Mouse (Mus musculus) 416B (cell line): ENCODE results near the gene Hs6st1.

ENCODE experiments used
- DNase-seq: peaks from one replicate; pipeline ENCODE4 v3.0.0; 2011; ENCODE audit warnings: low read depth

Gene Hs6st1

DNA sequence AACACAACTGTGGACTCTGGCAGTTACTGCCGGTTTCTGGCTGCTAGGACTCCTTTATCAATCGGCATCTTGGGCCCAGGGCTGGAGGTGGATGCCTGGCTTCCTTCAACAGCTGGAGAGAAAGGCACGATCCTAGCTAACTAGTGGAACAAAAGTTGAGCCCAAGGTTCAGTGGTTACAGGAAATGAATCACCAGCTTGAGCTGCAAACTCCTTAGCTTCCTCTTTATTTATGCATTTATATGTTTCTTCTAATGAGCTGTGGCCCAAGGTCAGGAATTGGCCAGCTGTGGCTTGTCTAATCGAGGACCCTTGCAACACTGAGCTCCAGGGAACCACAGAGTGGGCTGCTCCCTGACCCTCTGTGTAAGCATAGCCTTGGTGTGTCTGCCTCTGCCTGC is 60.9 kb downstream of the Hs6st1 start:
- peak; percentile 96 for DNase-seq

GRCm38 (mm10) chr1:36129881-36130280 is 61.7 kb downstream of the Hs6st1 start:
- DNase-seq: peak; percentile 90

DNA sequence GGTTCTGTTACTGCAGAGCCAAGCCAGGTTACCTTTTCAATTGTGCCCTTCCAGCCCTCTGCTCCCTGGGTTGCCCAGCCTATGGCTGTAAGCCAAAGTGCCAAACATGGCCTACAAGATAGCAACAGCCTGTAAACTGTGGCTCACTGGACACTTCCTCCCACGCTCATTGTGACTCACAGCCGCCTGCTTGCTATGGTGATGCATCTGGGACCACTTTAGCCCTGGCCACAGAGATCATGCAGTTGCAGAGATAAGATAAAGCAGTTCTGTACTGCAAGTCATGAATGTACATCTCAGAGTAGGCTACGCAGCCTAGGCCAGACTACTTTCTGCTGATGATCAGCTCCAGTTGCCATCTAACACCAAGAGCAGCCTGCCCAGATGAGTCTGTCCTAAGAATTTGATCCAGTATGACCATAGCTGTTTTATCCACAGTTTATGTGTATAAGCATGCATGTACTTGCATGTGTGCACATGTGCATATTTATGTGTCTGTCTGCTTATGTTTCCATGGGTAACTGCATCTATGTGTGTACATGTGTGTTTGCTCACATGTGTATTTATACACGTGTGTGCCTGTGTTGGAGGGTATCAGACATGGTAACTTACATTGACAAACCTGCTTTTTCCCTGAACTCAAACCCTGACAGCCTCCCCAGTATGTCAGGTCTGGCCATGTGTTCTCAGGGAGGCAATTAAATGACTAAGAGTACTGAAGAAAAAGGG is 62.3 kb downstream of the Hs6st1 start:
- peak; percentile 100 for DNase-seq

DNA sequence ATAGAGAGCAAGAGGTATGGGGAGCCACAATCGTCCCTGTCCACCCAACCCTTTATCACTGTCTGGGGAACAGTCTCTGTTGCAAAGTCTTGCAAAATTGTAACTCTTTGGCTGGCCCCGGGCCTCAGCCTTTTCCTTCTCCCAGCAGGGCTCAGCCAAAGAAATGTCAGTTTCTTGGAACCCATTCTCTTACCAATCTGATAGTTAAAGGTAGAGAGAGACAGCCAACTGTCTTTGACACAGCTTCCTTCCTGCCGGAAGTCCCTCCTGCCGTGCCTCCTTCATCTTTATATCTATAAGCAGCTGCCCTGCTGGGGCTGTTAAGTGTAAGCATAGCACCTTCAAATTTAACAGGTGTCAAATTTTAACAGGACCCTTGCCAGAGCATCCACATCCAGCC is 63.0 kb downstream of the Hs6st1 start:
- peak; percentile 74 for DNase-seq

GRCm38 (mm10) chr1:36131766-36132165 is 63.6 kb downstream of the Hs6st1 start:
- DNase-seq: peak; percentile 58

DNA sequence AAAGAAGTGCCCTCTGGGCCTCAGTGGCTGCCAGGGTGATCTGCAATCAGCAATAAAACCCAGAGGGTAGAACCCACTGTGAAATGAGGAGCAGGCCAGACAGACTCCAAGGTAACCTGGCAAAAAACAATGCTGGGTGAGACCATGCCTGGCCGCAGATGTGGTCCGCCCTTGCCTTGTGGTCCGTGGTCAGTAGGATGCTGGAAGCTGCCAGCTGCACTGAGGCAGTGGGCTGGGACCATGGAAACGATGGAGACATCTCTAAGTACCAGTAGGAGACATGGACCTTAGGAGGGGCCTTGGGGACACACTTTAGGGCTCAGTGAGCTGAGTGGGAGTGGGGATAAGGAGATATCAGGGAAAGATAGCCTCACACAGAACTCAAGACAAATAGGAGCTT is 64.0 kb downstream of the Hs6st1 start:
- DNase-seq: peak; percentile 49

- peak; percentile 35 for DNase-seq
These were observed 64.8 kb downstream of the Hs6st1 start for GRCm38 (mm10) chr1:36133041-36133440.

- DNase-seq: peak; percentile 78
These were observed 65.4 kb downstream of the Hs6st1 start for GRCm38 (mm10) chr1:36133647-36134046.

DNA sequence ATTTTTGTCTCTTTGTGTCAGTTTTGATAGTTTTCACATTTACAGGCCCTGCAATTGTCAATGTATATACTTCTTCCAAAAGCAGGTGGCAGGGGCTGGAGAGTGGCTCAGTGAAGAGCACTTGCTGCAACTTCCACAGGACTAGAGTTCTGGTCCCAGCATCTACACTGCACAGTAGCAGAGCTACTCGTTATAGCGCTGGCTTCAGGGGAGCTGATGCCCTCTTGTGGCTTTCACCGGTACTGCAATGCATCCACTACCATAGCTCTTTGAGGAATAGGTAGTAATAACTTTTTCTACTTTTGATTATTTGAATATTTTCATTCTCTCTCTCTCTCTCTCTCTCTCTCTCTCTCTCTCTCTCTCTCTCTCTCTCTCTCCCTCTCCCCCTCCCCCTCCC is 66.4 kb downstream of the Hs6st1 start:
- peak; percentile 83 for DNase-seq

DNA sequence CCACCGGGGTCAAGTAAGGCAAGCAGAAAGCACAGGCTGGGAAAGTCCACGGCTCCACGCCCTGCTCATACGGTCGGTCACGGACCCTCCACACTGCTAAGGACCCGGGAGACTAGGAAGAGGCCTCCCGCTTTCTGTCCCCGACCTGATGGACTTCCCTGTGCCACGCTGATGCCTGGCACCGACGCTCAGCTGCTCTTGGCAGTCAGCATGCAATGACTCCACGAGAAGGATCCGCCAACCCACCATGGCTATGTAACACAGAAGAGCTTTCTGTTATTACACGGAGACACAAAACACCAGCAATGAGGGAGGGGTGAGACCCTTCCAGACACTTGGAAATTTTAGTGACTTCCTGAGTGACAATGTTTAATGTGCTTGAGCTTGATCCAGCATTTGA is 72.1 kb downstream of the Hs6st1 start:
- DNase-seq: no peak

DNA sequence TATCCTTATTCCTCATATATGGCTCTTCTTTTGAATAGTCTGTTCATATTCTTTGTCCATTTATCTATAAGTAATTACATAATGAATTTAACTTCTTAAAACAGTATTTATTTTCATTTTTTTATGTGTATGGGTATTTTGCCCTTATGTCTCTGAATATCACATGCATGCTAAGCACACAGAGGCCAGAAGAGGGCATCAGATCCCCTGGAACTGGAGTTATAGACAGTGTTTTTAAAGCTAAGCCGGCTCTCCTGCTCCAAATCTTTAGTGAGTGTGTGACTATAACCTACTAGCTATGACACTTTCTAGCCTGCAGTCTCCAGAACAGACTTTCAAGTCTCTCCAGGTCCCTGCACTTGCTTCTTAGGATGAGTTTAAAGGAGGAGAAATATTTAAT is 76.8 kb downstream of the Hs6st1 start:
- DNase-seq: peak; percentile 67

GRCm38 (mm10) chr1:36148809-36149208 is 80.6 kb downstream of the Hs6st1 start:
- peak; percentile 39 for DNase-seq

GRCm38 (mm10) chr1:36149411-36149810 is 81.2 kb downstream of the Hs6st1 start:
- peak; percentile 60 for DNase-seq
